Mouse (Mus musculus): ENCODE results near the gene Zfhx2.
"Not testable (repeated sequence)": the region's sequence is repeated elsewhere in the genome, so short reads cannot be mapped to it uniquely, and the experiment has no call there.

DNA sequence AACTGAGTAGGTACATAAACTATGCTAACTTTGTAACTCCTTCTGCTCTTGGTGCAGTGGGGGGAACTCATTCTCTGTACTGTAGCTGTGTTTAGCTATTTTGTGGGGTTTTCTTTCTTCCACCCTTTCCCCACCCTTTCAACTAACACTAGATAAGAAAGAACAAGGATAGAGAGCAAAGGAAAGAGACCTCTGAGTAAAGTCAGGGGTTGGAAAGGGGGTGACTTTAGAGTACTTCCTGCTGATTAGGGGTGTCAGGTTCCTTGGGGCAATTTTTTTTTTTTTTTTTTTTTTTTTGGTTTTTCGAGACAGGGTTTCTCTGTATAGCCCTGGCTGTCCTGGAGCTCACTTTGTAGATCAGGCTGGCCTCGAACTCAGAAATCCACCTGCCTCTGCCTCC, 48.4 kb downstream of the Zfhx2 start:
- not testable (repeated sequence) for TF ChIP-seq CTCF (IDR thresholded peaks at IDR 0.05; ENCODE audit: control insufficient read depth, insufficient read depth, insufficient replicate concordance, low read depth, low read length); POLR2A (IDR thresholded peaks at IDR 0.05; ENCODE audit: control insufficient read depth, low read depth, low read length)
